Mouse (Mus musculus): ENCODE measurements at regions not wholly inside any gene's neighbourhood (a gene's known extent, or its start where the extent isn't known, plus 50 kb on each side); places are given as distances from the start of the nearest gene placed in this dataset.

DNA sequence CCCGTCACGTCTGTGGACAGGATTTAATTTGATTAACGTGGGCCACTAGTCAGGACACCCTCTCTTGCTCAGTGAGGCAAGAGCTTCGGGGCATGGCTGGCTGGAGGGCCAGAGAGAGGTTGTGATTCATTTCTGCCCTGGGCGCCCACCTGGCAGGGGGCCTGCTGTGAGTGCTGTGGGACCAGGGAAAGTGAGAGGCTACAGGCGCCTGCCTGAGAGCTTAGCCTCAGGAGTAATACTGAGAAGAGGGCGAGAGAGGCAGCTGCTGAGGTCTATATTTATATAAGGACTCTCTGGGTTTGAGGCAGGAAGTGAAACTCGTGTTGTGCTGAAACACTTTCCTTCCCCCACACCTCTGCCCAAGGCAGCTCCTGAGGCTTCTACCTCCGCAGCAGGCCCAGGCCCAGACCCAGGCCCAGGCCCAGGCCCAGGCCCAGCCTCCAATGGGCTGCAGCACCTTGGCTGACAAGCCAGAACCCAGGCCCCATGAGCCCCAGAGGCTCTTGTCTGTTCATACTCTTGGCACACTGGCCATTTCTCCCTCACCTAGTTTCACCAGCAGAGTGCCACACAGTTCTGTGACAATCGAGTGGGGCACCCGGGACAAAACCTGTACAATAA lies 176.9 kb upstream of the Bcl6 start:
- WGBS, result 62% methylated on average over 11 of the region's 11 CpGs

DNA sequence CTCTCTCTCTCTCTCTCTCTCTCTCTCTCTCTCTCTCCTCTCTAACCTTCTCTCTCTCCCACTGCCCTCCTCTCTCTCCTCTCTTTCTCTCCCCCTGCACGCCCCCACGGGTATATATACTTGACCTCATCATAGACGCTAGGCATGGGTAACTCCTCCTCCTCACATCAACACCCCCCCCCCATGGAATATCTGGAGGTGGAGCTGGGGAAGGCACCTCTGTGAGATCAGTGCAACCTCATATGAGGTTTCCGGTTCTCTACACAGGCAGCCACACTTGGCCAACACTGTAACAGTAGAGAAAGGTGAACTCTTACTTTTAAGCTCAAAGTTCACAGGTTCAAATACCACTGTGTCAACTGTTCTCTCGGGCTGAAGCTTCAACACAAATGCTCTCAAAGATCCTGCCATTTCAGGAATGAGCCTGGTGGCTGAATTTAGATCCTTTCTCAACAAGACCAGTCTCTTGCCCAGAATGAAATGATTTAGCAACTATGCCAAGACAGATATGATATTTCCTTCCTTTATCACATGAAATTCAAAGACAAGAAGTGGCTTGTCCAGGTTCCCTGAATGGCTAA lies 172.1 kb upstream of the Bcl6 start:
- 0 out of 2 replicates have a peak, but pooled peaks cover 2% of the 10 kb centered on the region for H3K27me3 ChIP-seq (replicated peaks; ENCODE audit: control insufficient read depth, insufficient read depth, low read length)
- no peak overlapping the region for H3K9ac ChIP-seq (ENCODE audit: low read depth, low read length)
- H3K4me1 ChIP-seq (replicated peaks; ENCODE audit: control insufficient read depth, insufficient read depth, low read length), result peaks cover 5% of the 10 kb centered on the region; the same call in 1 of the 2 replicates
- H3K27ac ChIP-seq (ENCODE audit: low read depth, low read length), result no peak overlapping the region
- no peak for ATAC-seq (replicated peaks; ENCODE audit: low FRiP score)
- H3K4me2 ChIP-seq, result no peak overlapping the region
- H3K36me3 ChIP-seq (ENCODE audit: control insufficient read depth, insufficient read depth, low read length), result no peaks in the 10 kb centered on the region
- H3K9me3 ChIP-seq (ENCODE audit: control insufficient read depth, low read length), result no peaks in the 10 kb centered on the region
- no peak for DNase-seq (ENCODE audit: low spot score)
- WGBS, result 79% methylated on average over 5 of the region's 5 CpGs
- no peak overlapping the region for H3K4me3 ChIP-seq (ENCODE audit: low read depth, low read length)

More for the DNA sequence above, 176.9 kb upstream of the Bcl6 start:
- no peaks in the 10 kb centered on the region for H3K27me3 ChIP-seq (replicated peaks; ENCODE audit: control insufficient read depth, insufficient read depth, low read length)
- no peak overlapping the region for H3K4me3 ChIP-seq (ENCODE audit: low read depth, low read length)
- H3K36me3 ChIP-seq (ENCODE audit: control insufficient read depth, insufficient read depth, low read length), result no peaks in the 10 kb centered on the region
- no peaks in the 10 kb centered on the region for H3K9me3 ChIP-seq (ENCODE audit: control insufficient read depth, low read length)
- ATAC-seq (replicated peaks; ENCODE audit: low FRiP score) (no peak), DNase-seq (ENCODE audit: low spot score) (no peak)
- no peak overlapping the region for H3K4me2 ChIP-seq
- peaks cover 7% of the 10 kb centered on the region; the same call in 1 of the 2 replicates for H3K4me1 ChIP-seq (replicated peaks; ENCODE audit: control insufficient read depth, insufficient read depth, low read length)
- no peak overlapping the region for H3K9ac ChIP-seq (ENCODE audit: low read depth, low read length)
- H3K27ac ChIP-seq (ENCODE audit: low read depth, low read length), result no peak overlapping the region

DNA sequence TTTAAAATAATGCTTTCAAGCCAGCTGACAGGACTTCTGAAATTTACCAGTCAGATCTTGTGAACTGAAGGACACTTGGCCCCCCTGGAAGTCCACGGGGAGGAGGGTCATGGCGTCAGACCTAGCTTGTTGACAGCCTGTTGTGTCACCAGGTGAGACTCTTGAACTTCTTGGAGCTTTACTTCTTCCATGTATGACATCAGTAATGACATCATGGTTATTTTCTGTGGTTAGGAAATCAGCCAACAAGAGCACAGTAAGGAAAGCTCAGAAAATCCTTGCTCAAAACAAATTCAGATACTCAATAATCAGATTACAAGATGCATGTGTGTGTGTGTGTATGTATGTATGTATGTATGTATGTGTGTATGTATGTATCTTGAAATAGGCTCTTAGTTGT lies 170.7 kb upstream of the Bcl6 start:
- Histone ChIP-seq H3K27ac (ENCODE audit: low read depth, low read length) (no peak overlapping the region), H3K9ac (ENCODE audit: low read depth, low read length) (no peak overlapping the region), H3K4me2 (no peak overlapping the region), H3K4me3 (ENCODE audit: low read depth, low read length) (no peak overlapping the region), H3K27me3 (replicated peaks; ENCODE audit: control insufficient read depth, insufficient read depth, low read length) (0 out of 2 replicates have a peak, but pooled peaks cover 3% of the 10 kb centered on the region), H3K9me3 (ENCODE audit: control insufficient read depth, low read length) (no peaks in the 10 kb centered on the region), H3K4me1 (replicated peaks; ENCODE audit: control insufficient read depth, insufficient read depth, low read length) (0 out of 2 replicates have a peak, but pooled peaks cover 4% of the 10 kb centered on the region), H3K36me3 (ENCODE audit: control insufficient read depth, insufficient read depth, low read length) (no peaks in the 10 kb centered on the region)
- WGBS, result 73% methylated on average over 2 of the region's 2 CpGs
- ATAC-seq (replicated peaks; ENCODE audit: low FRiP score), result no peak
- DNase-seq (ENCODE audit: low spot score), result no peak

DNA sequence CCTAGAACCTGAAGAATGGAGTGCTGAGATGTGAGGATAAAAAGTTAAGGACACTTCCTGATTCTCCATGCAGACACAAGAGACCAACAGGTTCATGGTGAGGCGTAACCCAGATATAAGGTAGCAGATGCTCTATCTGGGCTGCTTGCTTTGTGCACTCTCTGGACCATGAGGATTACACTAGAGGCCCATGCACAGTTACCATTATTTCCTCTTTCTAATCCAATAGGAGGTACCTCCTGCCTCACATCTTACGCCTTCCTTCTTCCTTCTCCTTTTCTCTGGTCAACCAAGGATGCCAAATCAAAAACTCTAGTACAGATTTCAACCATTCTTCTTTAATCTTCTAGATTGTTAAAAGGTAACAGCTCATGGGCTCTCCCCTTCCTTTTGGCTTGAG lies 169.1 kb upstream of the Bcl6 start:
- WGBS, result 74% methylated on average over 2 of the region's 2 CpGs
- Histone ChIP-seq H3K27ac (ENCODE audit: low read depth, low read length) (no peak overlapping the region), H3K4me1 (replicated peaks; ENCODE audit: control insufficient read depth, insufficient read depth, low read length) (peaks cover 4% of the 10 kb centered on the region; the same call in 1 of the 2 replicates), H3K27me3 (replicated peaks; ENCODE audit: control insufficient read depth, insufficient read depth, low read length) (0 out of 2 replicates have a peak, but pooled peaks cover 3% of the 10 kb centered on the region), H3K9me3 (ENCODE audit: control insufficient read depth, low read length) (no peaks in the 10 kb centered on the region), H3K4me3 (ENCODE audit: low read depth, low read length) (no peak overlapping the region), H3K36me3 (ENCODE audit: control insufficient read depth, insufficient read depth, low read length) (no peaks in the 10 kb centered on the region), H3K9ac (ENCODE audit: low read depth, low read length) (no peak overlapping the region), H3K4me2 (no peak overlapping the region)
- ATAC-seq (replicated peaks; ENCODE audit: low FRiP score) (no peak), DNase-seq (ENCODE audit: low spot score) (no peak)

DNA sequence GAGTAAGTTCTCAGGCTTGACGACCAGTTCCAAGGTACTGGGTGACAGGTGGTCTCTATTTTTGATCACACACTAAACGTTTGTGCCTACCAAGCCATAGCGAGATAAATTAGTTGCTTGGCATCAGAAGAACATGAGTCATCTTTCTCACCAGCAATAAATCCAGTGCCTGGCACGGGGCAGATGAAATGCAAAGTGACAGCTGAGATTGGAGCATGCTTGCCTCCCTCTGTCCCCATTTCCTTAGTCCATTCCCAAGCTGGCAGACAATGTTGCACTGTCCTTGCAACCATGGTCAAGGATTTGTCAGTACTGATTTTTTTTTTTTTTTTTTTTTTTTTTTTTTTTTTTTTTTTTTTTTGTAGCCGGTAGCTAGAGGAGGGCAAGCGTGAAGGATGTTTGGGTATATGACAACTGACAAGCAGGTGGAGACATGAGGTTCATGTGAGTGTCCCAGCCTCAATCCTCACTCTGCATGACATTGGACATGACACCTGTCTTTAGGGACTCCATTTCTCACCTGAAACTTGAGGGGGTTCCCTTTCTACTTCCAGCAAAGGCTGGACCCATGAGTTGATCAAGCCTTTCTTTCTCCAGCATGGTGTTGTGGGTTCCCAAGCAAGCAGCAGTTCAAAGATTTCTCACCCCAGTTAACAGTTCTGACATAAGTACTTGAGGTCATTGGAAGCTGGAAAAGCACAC lies 168.2 kb upstream of the Bcl6 start:
- Histone ChIP-seq H3K9ac (ENCODE audit: low read depth, low read length) (no peak overlapping the region), H3K4me2 (no peak overlapping the region), H3K27ac (ENCODE audit: low read depth, low read length) (no peak overlapping the region), H3K4me3 (ENCODE audit: low read depth, low read length) (no peak overlapping the region), H3K4me1 (replicated peaks; ENCODE audit: control insufficient read depth, insufficient read depth, low read length) (peaks cover 4% of the 10 kb centered on the region; the same call in 1 of the 2 replicates), H3K9me3 (ENCODE audit: control insufficient read depth, low read length) (no peaks in the 10 kb centered on the region), H3K36me3 (ENCODE audit: control insufficient read depth, insufficient read depth, low read length) (no peaks in the 10 kb centered on the region), H3K27me3 (replicated peaks; ENCODE audit: control insufficient read depth, insufficient read depth, low read length) (0 out of 2 replicates have a peak, but pooled peaks cover 3% of the 10 kb centered on the region)
- WGBS, result 76% methylated on average over 6 of the region's 6 CpGs
- ATAC-seq (replicated peaks; ENCODE audit: low FRiP score), result no peak
- DNase-seq (ENCODE audit: low spot score), result no peak

DNA sequence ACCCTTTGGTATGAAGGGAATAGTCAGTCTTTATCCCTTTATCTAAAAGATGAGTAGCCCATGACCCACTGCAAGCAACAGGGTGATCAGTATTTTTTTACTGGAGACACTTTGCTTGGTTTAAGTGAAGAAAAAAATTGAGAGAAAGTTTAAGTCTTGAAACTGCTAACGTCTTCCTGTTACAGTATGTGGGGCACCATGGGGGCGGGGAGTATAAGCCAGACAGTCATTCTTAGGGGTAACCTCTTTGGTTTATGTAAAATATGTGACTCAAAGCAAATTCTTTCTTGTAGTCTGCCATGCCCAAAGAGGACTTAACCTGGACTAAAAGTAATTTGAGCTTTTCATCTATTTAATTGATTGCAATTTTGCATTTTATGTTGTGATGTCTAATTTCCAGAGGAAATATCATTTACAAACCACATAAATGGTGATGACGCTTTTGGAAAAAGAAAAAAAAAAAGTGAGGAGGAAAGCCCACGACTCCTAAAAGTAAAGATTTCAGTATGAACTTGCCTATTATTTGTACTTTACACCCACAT lies 166.2 kb upstream of the Bcl6 start:
- H3K27ac ChIP-seq (ENCODE audit: low read depth, low read length), result no peak overlapping the region
- H3K4me3 ChIP-seq (ENCODE audit: low read depth, low read length), result no peak overlapping the region
- H3K4me1 ChIP-seq (replicated peaks; ENCODE audit: control insufficient read depth, insufficient read depth, low read length), result peaks cover 14% of the 10 kb centered on the region
- WGBS, result 63% methylated on average over 4 of the region's 4 CpGs
- ATAC-seq (replicated peaks; ENCODE audit: low FRiP score) (no peak), DNase-seq (ENCODE audit: low spot score) (no peak)
- no peaks in the 10 kb centered on the region for H3K9me3 ChIP-seq (ENCODE audit: control insufficient read depth, low read length)
- H3K36me3 ChIP-seq (ENCODE audit: control insufficient read depth, insufficient read depth, low read length), result no peaks in the 10 kb centered on the region
- H3K4me2 ChIP-seq, result no peak overlapping the region
- H3K27me3 ChIP-seq (replicated peaks; ENCODE audit: control insufficient read depth, insufficient read depth, low read length), result 0 out of 2 replicates have a peak, but pooled peaks cover 3% of the 10 kb centered on the region
- no peak overlapping the region for H3K9ac ChIP-seq (ENCODE audit: low read depth, low read length)

DNA sequence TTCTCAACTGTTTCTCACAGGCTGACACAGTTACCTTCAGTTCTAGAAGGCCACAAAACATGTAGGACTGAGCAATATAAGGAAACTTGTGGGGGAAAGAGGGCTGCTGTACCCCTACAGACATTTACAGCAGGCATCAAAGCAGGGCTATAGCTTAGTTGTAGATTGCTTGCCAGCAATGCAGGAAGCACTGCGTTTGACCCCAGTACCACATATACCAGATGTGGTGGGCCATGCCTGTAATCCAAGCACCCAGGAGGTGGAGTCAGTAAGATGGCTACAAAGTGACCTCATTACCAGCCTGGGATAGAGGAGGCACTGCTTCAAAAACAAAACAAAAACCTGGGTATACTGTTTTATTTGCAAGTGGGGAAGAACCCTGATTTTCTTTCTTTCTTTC lies 165.3 kb upstream of the Bcl6 start:
- H3K27me3 ChIP-seq (replicated peaks; ENCODE audit: control insufficient read depth, insufficient read depth, low read length), result 0 out of 2 replicates have a peak, but pooled peaks cover 3% of the 10 kb centered on the region
- H3K36me3 ChIP-seq (ENCODE audit: control insufficient read depth, insufficient read depth, low read length), result no peaks in the 10 kb centered on the region
- peaks cover 14% of the 10 kb centered on the region for H3K4me1 ChIP-seq (replicated peaks; ENCODE audit: control insufficient read depth, insufficient read depth, low read length)
- H3K27ac ChIP-seq (ENCODE audit: low read depth, low read length), result no peak overlapping the region
- DNase-seq (ENCODE audit: low spot score) (no peak), ATAC-seq (replicated peaks; ENCODE audit: low FRiP score) (no peak)
- H3K4me2 ChIP-seq, result no peak overlapping the region
- no peak overlapping the region for H3K9ac ChIP-seq (ENCODE audit: low read depth, low read length)
- H3K4me3 ChIP-seq (ENCODE audit: low read depth, low read length), result no peak overlapping the region
- H3K9me3 ChIP-seq (ENCODE audit: control insufficient read depth, low read length), result no peaks in the 10 kb centered on the region
- 39% methylated on average over 1 of the region's 1 CpGs for WGBS

DNA sequence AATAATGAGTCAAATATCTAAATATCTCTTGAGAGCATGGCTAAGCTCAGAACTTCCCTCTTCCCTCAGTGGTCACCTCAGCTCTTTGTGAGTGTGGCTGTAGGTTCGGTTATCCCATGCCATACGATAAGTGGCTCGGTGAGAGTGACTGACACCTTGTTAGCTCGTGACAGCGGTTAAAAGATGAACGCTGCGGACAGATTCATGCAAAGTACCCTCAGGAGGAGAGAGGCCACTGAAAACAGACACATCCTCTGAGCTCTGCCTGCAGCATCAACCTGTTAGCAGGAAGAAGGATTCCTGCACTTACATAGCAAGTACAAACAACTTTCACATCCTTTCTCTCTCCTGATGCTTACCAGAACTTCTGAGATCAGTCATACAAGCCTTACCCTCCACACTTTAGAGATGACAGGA lies 163.2 kb upstream of the Bcl6 start:
- Histone ChIP-seq H3K36me3 (ENCODE audit: control insufficient read depth, insufficient read depth, low read length) (no peaks in the 10 kb centered on the region), H3K4me2 (peak overlapping the region; percentile 19; the same call in 1 of the 2 replicates), H3K9ac (ENCODE audit: low read depth, low read length) (no peak overlapping the region), H3K4me3 (ENCODE audit: low read depth, low read length) (no peak overlapping the region), H3K27ac (ENCODE audit: low read depth, low read length) (no peak overlapping the region), H3K9me3 (ENCODE audit: control insufficient read depth, low read length) (no peaks in the 10 kb centered on the region), H3K27me3 (replicated peaks; ENCODE audit: control insufficient read depth, insufficient read depth, low read length) (peaks cover 3% of the 10 kb centered on the region; the same call in 1 of the 2 replicates), H3K4me1 (replicated peaks; ENCODE audit: control insufficient read depth, insufficient read depth, low read length) (peaks cover 14% of the 10 kb centered on the region)
- DNase-seq (ENCODE audit: low spot score), result no peak
- no peak for ATAC-seq (replicated peaks; ENCODE audit: low FRiP score)
- WGBS, result 27% methylated on average over 7 of the region's 7 CpGs
